Mouse (Mus musculus): ENCODE data around the gene Olfr1087. TPM values are rescaled to one million over a fixed set of nuclear protein-coding genes. Genes with fewer than 3 reads are reported as not detected.
"Not testable (repeated sequence)": the region's sequence is repeated elsewhere in the genome, so short reads cannot be mapped to it uniquely, and the experiment has no call there.

Gene Olfr1087
- polyA plus RNA-seq (2015; fragmentation: Nextera tagmentation; extraction: Ambion mirVana) = not detected in 2 replicates

DNA sequence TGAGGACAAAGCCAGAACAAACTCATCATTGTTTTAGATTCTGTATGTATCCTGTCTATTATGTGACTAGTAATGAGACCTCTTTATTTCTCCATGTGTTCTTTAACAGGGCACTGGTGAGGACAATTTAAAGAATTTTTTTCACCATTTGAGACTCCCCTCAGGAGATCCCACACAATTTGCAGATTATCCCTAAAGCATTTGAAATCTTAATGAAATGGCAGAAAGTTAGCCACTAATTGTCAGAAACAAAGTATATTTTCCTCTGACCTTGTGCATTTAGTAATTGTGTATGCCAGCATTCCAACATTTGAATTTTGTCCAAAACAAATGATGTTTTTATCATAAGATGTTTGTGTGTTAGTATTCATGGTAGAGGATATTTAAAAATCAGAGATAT lies at the start of gene Olfr1087:
Gene Olfr1087, minus strand, starts transcription at position 101 of the 400 bp plus-strand sequence.
- Histone ChIP-seq H3K9ac (no peak within 1 kb of the TSS), H3K4me1 (no peaks in the 10 kb centered on the region), H3K27ac (no peak within 1 kb of the TSS), H3K4me2 (no peak within 1 kb of the TSS), H3K9me3 (replicated peaks) (no peaks in the 10 kb centered on the region), H3K36me3 (no peaks in the 10 kb centered on the region), H3K4me3 (replicated peaks) (no peak within 1 kb of the TSS), H3K27me3 (no peaks in the 10 kb centered on the region)
- ATAC-seq (replicated peaks; ENCODE audit: low FRiP score) = no peak

- Histone ChIP-seq H3K4me3 (replicated peaks) (no peak within 1 kb of the TSS), H3K36me3 (no peaks in the 10 kb centered on the region), H3K9ac (no peak within 1 kb of the TSS), H3K4me2 (no peak within 1 kb of the TSS), H3K9me3 (replicated peaks) (no peaks in the 10 kb centered on the region), H3K27ac (no peak within 1 kb of the TSS), H3K27me3 (no peaks in the 10 kb centered on the region), H3K4me1 (no peaks in the 10 kb centered on the region)
- ATAC-seq (replicated peaks; ENCODE audit: low FRiP score) = no peak
Measured at GRCm38 (mm10) chr2:86733601-86734000, 35.4 kb upstream of the Olfr1087 start, which contains the start of gene Olfr1089. Gene Olfr1089, minus strand, starts transcription at chr2:86733701.

- no peak within 1 kb of the TSS for H3K9ac ChIP-seq
- ATAC-seq (replicated peaks; ENCODE audit: low FRiP score) = no peak
- H3K4me1 ChIP-seq = no peaks in the 10 kb centered on the region
- H3K36me3 ChIP-seq = no peaks in the 10 kb centered on the region
- no peaks in the 10 kb centered on the region for H3K27me3 ChIP-seq
- no peak within 1 kb of the TSS for H3K4me2 ChIP-seq
- H3K4me3 ChIP-seq (replicated peaks) = no peak within 1 kb of the TSS
- no peak within 1 kb of the TSS for H3K27ac ChIP-seq
- WGBS = 86% methylated on average over 2 of the region's 2 CpGs
- no peaks in the 10 kb centered on the region for H3K9me3 ChIP-seq (replicated peaks)
Measured at GRCm38 (mm10) chr2:86679992-86680391, 18.2 kb downstream of the Olfr1087 start, which contains the start of gene Olfr1086. Gene Olfr1086, minus strand, starts transcription at chr2:86680092.

- Histone ChIP-seq H3K9ac (no peak within 1 kb of the TSS), H3K9me3 (replicated peaks) (no peaks in the 10 kb centered on the region), H3K36me3 (no peaks in the 10 kb centered on the region), H3K27ac (no peak within 1 kb of the TSS), H3K4me2 (no peak within 1 kb of the TSS), H3K27me3 (no peaks in the 10 kb centered on the region), H3K4me3 (replicated peaks) (no peak within 1 kb of the TSS), H3K4me1 (no peaks in the 10 kb centered on the region)
- ATAC-seq (replicated peaks; ENCODE audit: low FRiP score) = no peak
- 40% methylated on average over 1 of the region's 1 CpGs for WGBS
Measured at GRCm38 (mm10) chr2:86661919-86662318, 36.3 kb downstream of the Olfr1087 start, which contains the start of gene Olfr1085. Gene Olfr1085, minus strand, starts transcription at chr2:86662019.

GRCm38 (mm10) chr2:86639625-86640024 lies 58.6 kb downstream of the Olfr1087 start, which contains the start of gene Olfr1084:
Gene Olfr1084, minus strand, starts transcription at chr2:86639725.
- not testable (repeated sequence) for H3K4me2 ChIP-seq; H3K9ac ChIP-seq; H3K9me3 ChIP-seq (replicated peaks); H3K27ac ChIP-seq; H3K27me3 ChIP-seq; H3K4me1 ChIP-seq; ATAC-seq (replicated peaks; ENCODE audit: low FRiP score); H3K4me3 ChIP-seq (replicated peaks); H3K36me3 ChIP-seq
- WGBS = 86% methylated on average over 1 of the region's 1 CpGs

Other genes with a start within 250 kb of the Olfr1087 start
- gene Olfr1065, start 247.8 kb downstream of the Olfr1087 start, polyA plus RNA-seq (2015; fragmentation: Nextera tagmentation; extraction: Ambion mirVana) = not detected in 2 replicates
- gene Olfr1066, start 242.1 kb downstream of the Olfr1087 start, polyA plus RNA-seq (2015; fragmentation: Nextera tagmentation; extraction: Ambion mirVana) = not detected in 2 replicates
- not detected in 2 replicates for gene Olfr228, start 211.0 kb downstream of the Olfr1087 start, polyA plus RNA-seq (2015; fragmentation: Nextera tagmentation; extraction: Ambion mirVana)
- gene Olfr1076, start 189.9 kb downstream of the Olfr1087 start, polyA plus RNA-seq (2015; fragmentation: Nextera tagmentation; extraction: Ambion mirVana) = not detected in 2 replicates
- gene Olfr1079, start 155.9 kb downstream of the Olfr1087 start, polyA plus RNA-seq (2015; fragmentation: Nextera tagmentation; extraction: Ambion mirVana) = not detected in 2 replicates
- gene Olfr1080, start 140.2 kb downstream of the Olfr1087 start, polyA plus RNA-seq (2015; fragmentation: Nextera tagmentation; extraction: Ambion mirVana) = not detected in 2 replicates
- not detected in 2 replicates for gene Olfr1082, start 99.4 kb downstream of the Olfr1087 start, polyA plus RNA-seq (2015; fragmentation: Nextera tagmentation; extraction: Ambion mirVana)
- not detected in 2 replicates for gene Olfr1084, start 58.7 kb downstream of the Olfr1087 start, polyA plus RNA-seq (2015; fragmentation: Nextera tagmentation; extraction: Ambion mirVana)
- not detected in 2 replicates for gene Olfr1085, start 36.4 kb downstream of the Olfr1087 start, polyA plus RNA-seq (2015; fragmentation: Nextera tagmentation; extraction: Ambion mirVana)
- not detected in 2 replicates for gene Olfr1086, start 18.3 kb downstream of the Olfr1087 start, polyA plus RNA-seq (2015; fragmentation: Nextera tagmentation; extraction: Ambion mirVana)
- not detected in 2 replicates for gene Olfr1089, start 35.3 kb upstream of the Olfr1087 start, polyA plus RNA-seq (2015; fragmentation: Nextera tagmentation; extraction: Ambion mirVana)
- not detected in 2 replicates for gene Olfr1090, start 60.6 kb upstream of the Olfr1087 start, polyA plus RNA-seq (2015; fragmentation: Nextera tagmentation; extraction: Ambion mirVana)
- gene Olfr1093, start 84.1 kb upstream of the Olfr1087 start, polyA plus RNA-seq (2015; fragmentation: Nextera tagmentation; extraction: Ambion mirVana) = not detected in 2 replicates
- not detected in 2 replicates for gene Olfr141, start 111.6 kb upstream of the Olfr1087 start, polyA plus RNA-seq (2015; fragmentation: Nextera tagmentation; extraction: Ambion mirVana)
- not detected in 2 replicates for gene Olfr1094, start 126.3 kb upstream of the Olfr1087 start, polyA plus RNA-seq (2015; fragmentation: Nextera tagmentation; extraction: Ambion mirVana)
- gene Olfr1095, start 153.3 kb upstream of the Olfr1087 start, polyA plus RNA-seq (2015; fragmentation: Nextera tagmentation; extraction: Ambion mirVana) = not detected in 2 replicates
- not detected in 2 replicates for gene Gm13723, start 176.4 kb upstream of the Olfr1087 start, polyA plus RNA-seq (2015; fragmentation: Nextera tagmentation; extraction: Ambion mirVana)
- not detected in 2 replicates for gene Olfr1097, start 193.8 kb upstream of the Olfr1087 start, polyA plus RNA-seq (2015; fragmentation: Nextera tagmentation; extraction: Ambion mirVana)
- gene Olfr1098, start 226.2 kb upstream of the Olfr1087 start, polyA plus RNA-seq (2015; fragmentation: Nextera tagmentation; extraction: Ambion mirVana) = not detected in 2 replicates

All from kidney, embryonic 15.5 days (tissue).